Mouse (Mus musculus) embryonic facial prominence, embryonic 14.5 days (tissue): ENCODE measurements around the gene Rnd1. TPM values are rescaled to one million over a fixed set of nuclear protein-coding genes. Genes with fewer than 3 reads are reported as not detected.

ENCODE experiments used
- ATAC-seq: fragments of 200-750 bp; cut with Nextera tagmentation; 2 replicates; pipeline ENCODE4 v1.8.0; 2017; ENCODE audit warnings: low read depth, moderate number of reproducible peaks, moderate TSS enrichment
- DNase-seq: peaks from one replicate; pipeline ENCODE4 v3.0.0-alpha.2; 2015; ENCODE audit warnings: low spot score
- H3K27ac ChIP-seq: fragments of 300-500 bp; sonication (generic); replicated peaks from 2 replicates; pipeline ENCODE4 v1.5.1; 2014; ENCODE audit warnings: low read depth, mild to moderate bottlenecking, low read length, moderate library complexity
- H3K27me3 ChIP-seq: fragments of 300-500 bp; sonication (generic); replicated peaks from 2 replicates; pipeline ENCODE4 v1.6.1; 2014; ENCODE audit warnings: low read length; ENCODE audit not compliant: control insufficient read depth, insufficient read depth
- H3K36me3 ChIP-seq: fragments of 300-500 bp; sonication (generic); 2 replicates; pipeline ENCODE4 v1.6.1; 2014; ENCODE audit warnings: low read length, mixed read lengths; ENCODE audit not compliant: control insufficient read depth, insufficient read depth
- H3K4me1 ChIP-seq: fragments of 300-500 bp; sonication (generic); 2 replicates; pipeline ENCODE4 v1.6.1; 2014; ENCODE audit warnings: antibody characterized with exemption, low read length; ENCODE audit not compliant: control insufficient read depth, insufficient read depth
- H3K4me2 ChIP-seq: fragments of 300-500 bp; sonication (generic); 2 replicates; pipeline ENCODE4 v1.6.1; 2014; ENCODE audit warnings: low read depth, mild to moderate bottlenecking, low read length, moderate library complexity, mixed read lengths
- H3K4me3 ChIP-seq: fragments of 300-500 bp; sonication (generic); 2 replicates; pipeline ENCODE4 v1.5.1; 2014; ENCODE audit warnings: low read depth, mild to moderate bottlenecking, low read length
- H3K9ac ChIP-seq: fragments of 300-500 bp; sonication (generic); 2 replicates; pipeline ENCODE4 v1.6.1; 2014; ENCODE audit warnings: low read depth, mild to moderate bottlenecking, low read length, moderate library complexity, mixed read lengths
- H3K9me3 ChIP-seq: fragments of 300-500 bp; sonication (generic); 2 replicates; pipeline ENCODE4 v1.6.1; 2016; ENCODE audit warnings: low read length; ENCODE audit not compliant: control insufficient read depth
- WGBS: fragments of 180-500 bp; shearing (Covaris S2); extraction: QIAGEN DNeasy Blood & Tissue Kit; methylation state at CpG from one replicate; pipeline ENCODE4 v1.1.7; 2014; 5-methylcytosine and 5-hydroxymethylcytosine counted together
- polyA plus RNA-seq: library from polyadenylated mRNA; unstranded; fragments of >200 nt; fragmentation: Nextera tagmentation; extraction: Ambion mirVana; gene quantifications from 2 replicates; pipeline ENCODE4 v1.2.1, GENCODE M21; 2014

Rnd1 gene
- polyA plus RNA-seq, 1 experiment from 2014 or later = 0.42 TPM

GRCm38 (mm10) chr15:98640157-98640556, 37.1 kb downstream of the Rnd1 start:
- DNase-seq = no peak
- H3K9me3 ChIP-seq = no peaks in the 10 kb centered on the region
- ATAC-seq = no peak
- no peaks in the 10 kb centered on the region for H3K27me3 ChIP-seq
- no peak overlapping the region for H3K27ac ChIP-seq
- H3K4me2 ChIP-seq = no peak overlapping the region
- 36% methylated on average over 8 of the region's 8 CpGs for WGBS
- H3K4me1 ChIP-seq = peaks cover 17% of the 10 kb centered on the region
- peaks cover 56% of the 10 kb centered on the region for H3K36me3 ChIP-seq
- no peak overlapping the region for H3K9ac ChIP-seq
- H3K4me3 ChIP-seq = no peak overlapping the region

DNA sequence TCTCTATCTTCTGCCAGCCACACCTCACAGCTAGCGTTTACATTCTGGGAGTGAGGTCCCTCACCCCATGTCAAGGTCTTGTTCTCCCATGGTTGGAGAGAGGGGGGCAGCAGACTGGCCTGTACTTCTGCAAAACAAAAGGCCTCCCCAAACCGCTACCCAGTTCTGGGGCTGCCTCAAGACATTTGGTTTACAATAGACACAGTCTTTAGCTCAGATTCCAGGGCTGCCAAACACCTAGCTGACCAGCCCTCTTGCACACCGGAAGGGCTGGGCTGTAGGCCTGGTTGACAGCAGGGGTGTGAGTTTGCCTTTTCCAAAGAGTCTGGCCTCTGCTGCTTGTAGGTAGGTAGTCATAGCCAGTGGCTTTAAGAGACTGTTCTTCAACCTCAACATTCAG, 40.1 kb downstream of the Rnd1 start:
- DNase-seq = no peak
- no peak overlapping the region for H3K4me3 ChIP-seq
- no peak overlapping the region for H3K9ac ChIP-seq
- 35% methylated on average over 3 of the region's 3 CpGs for WGBS
- ATAC-seq = no peak
- peaks cover 16% of the 10 kb centered on the region; the same call in 1 of the 2 replicates for H3K27me3 ChIP-seq
- H3K4me1 ChIP-seq = peaks cover 30% of the 10 kb centered on the region
- H3K9me3 ChIP-seq = no peaks in the 10 kb centered on the region
- peaks cover 31% of the 10 kb centered on the region for H3K36me3 ChIP-seq
- no peak overlapping the region for H3K27ac ChIP-seq
- no peak overlapping the region; the same call in 1 of the 2 replicates for H3K4me2 ChIP-seq

GRCm38 (mm10) chr15:98636517-98636916, 40.7 kb downstream of the Rnd1 start:
- no peak overlapping the region for H3K27ac ChIP-seq
- peak overlapping the region; percentile 97 for H3K4me2 ChIP-seq
- ATAC-seq (no peak), DNase-seq (no peak)
- WGBS = 42% methylated on average over 5 of the region's 5 CpGs
- H3K4me1 ChIP-seq = peaks cover 32% of the 10 kb centered on the region
- H3K27me3 ChIP-seq = peaks cover 16% of the 10 kb centered on the region; the same call in 1 of the 2 replicates
- peak overlapping the region; percentile 79 for H3K9ac ChIP-seq
- no peaks in the 10 kb centered on the region for H3K9me3 ChIP-seq
- H3K36me3 ChIP-seq = peaks cover 25% of the 10 kb centered on the region
- H3K4me3 ChIP-seq = peak overlapping the region; percentile 80; the same call in 1 of the 2 replicates

DNA sequence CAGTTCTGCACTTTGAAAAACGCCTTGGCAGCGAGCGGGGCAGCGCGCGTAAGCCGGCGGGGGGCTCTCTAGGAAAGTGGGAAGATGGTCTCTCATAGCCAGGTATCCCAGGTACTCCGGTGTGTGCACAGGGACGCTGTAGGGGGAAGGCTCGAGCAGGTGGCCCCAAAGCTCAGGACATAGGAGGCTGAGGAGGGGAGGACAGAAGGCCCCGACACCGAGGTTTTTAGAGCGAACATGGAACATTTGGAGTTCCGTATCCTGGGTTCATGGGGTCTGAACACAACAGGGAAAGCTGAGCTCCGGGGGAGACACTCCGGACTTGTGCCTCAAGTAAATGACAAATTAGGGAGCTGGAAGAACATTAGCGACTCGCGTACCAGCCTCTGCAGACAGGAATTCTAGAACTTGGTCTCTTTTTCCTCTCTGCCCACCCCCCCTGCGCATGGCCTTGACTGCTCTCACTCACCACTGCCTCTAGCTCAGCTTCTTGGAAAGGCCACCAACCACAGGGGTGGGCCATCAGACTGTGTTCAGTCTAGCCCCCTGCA, 41.9 kb downstream of the Rnd1 start:
- Histone ChIP-seq H3K9ac (peak overlapping the region; percentile 79), H3K36me3 (peaks cover 14% of the 10 kb centered on the region; the same call in 1 of the 2 replicates), H3K27ac (peak overlapping the region; percentile 86), H3K4me1 (peaks cover 36% of the 10 kb centered on the region), H3K27me3 (peaks cover 20% of the 10 kb centered on the region; the same call in 1 of the 2 replicates), H3K4me2 (peak overlapping the region; percentile 97), H3K4me3 (peak overlapping the region; percentile 80), H3K9me3 (no peaks in the 10 kb centered on the region)
- DNase-seq = no peak
- ATAC-seq = peak; percentile 1; the same call in 1 of the 2 replicates
- WGBS = 1% methylated on average over 21 of the region's 21 CpGs

DNA sequence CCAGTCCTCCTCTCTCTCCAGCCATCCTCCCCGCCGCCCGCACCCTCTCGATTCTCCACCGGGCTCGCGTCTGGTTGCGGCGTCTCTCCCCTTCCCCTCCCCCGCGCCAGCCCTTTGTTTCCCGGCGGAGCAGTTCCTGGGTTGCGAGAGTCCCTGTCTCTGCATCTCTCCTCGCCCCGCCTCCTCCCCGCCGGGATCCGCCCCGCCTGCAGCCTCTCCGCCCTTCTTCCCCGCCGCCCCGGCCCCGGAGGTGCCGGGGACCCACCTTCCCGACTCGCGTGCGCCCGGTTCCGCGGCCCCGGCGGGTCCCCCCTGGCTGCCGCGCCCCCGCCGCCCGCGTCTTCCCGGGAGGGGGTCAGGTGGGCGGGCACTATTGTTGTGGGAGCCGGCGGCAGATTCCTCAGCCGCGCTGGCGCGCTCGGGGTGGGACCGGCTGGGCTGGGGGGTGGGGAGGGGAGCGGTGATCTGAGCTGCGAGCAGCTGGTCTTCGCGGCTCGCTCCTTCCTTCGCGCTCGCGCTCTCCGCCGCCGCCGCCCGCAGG, 42.6 kb downstream of the Rnd1 start:
- peak; percentile 91 for DNase-seq

GRCm38 (mm10) chr15:98633822-98634470, 43.3 kb downstream of the Rnd1 start:
- Histone ChIP-seq H3K27me3 (peaks cover 29% of the 10 kb centered on the region; the same call in 1 of the 2 replicates), H3K36me3 (0 out of 2 replicates have a peak, but pooled peaks cover 3% of the 10 kb centered on the region), H3K4me1 (peaks cover 37% of the 10 kb centered on the region), H3K4me2 (peak overlapping the region; percentile 97), H3K9me3 (no peaks in the 10 kb centered on the region), H3K4me3 (peak overlapping the region; percentile 80), H3K9ac (peak overlapping the region; percentile 79), H3K27ac (peak overlapping the region; percentile 86)
- no peak for DNase-seq
- WGBS = 1% methylated on average over 24 of the region's 25 CpGs
- peak; percentile 6; the same call in 1 of the 2 replicates for ATAC-seq

More for the DNA sequence above, 42.6 kb downstream of the Rnd1 start:
- peak overlapping the region; percentile 79 for H3K9ac ChIP-seq
- H3K9me3 ChIP-seq = no peaks in the 10 kb centered on the region
- ATAC-seq = peak; percentile 75
- H3K4me2 ChIP-seq = peak overlapping the region; percentile 97
- H3K27me3 ChIP-seq = peaks cover 26% of the 10 kb centered on the region; the same call in 1 of the 2 replicates
- 2% methylated on average over 46 of the region's 65 CpGs for WGBS
- H3K27ac ChIP-seq = peak overlapping the region; percentile 86
- H3K36me3 ChIP-seq = peaks cover 6% of the 10 kb centered on the region; the same call in 1 of the 2 replicates
- peaks cover 36% of the 10 kb centered on the region for H3K4me1 ChIP-seq
- peak overlapping the region; percentile 80 for H3K4me3 ChIP-seq

DNA sequence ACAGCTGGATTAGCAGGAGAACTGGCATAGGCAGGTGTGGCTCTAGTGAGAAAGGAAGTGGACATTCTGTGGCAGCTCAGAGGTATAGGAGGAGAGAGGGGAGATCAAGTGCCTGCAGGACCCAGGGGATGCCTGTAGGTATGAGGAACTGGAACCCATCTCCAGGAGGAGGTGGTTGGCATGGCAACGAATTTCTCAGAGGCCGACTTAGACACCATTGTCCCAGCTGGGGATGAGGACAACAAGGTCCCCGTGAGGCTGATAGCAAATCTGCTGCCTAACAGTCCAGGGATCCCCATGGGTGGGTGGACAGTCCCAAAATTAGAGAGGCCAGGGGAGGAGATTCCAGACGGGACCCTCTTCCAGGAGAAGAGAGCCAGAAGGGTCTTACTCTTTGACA, 44.3 kb downstream of the Rnd1 start:
- Histone ChIP-seq H3K9ac (peak overlapping the region; percentile 58), H3K36me3 (0 out of 2 replicates have a peak, but pooled peaks cover 3% of the 10 kb centered on the region), H3K9me3 (no peaks in the 10 kb centered on the region), H3K4me2 (peak overlapping the region; percentile 97), H3K27me3 (peaks cover 29% of the 10 kb centered on the region; the same call in 1 of the 2 replicates), H3K27ac (no peak overlapping the region; the same call in 1 of the 2 replicates), H3K4me3 (peak overlapping the region; percentile 80), H3K4me1 (peaks cover 44% of the 10 kb centered on the region)
- ATAC-seq (no peak), DNase-seq (no peak)
- WGBS = 1% methylated on average over 4 of the region's 4 CpGs

DNA sequence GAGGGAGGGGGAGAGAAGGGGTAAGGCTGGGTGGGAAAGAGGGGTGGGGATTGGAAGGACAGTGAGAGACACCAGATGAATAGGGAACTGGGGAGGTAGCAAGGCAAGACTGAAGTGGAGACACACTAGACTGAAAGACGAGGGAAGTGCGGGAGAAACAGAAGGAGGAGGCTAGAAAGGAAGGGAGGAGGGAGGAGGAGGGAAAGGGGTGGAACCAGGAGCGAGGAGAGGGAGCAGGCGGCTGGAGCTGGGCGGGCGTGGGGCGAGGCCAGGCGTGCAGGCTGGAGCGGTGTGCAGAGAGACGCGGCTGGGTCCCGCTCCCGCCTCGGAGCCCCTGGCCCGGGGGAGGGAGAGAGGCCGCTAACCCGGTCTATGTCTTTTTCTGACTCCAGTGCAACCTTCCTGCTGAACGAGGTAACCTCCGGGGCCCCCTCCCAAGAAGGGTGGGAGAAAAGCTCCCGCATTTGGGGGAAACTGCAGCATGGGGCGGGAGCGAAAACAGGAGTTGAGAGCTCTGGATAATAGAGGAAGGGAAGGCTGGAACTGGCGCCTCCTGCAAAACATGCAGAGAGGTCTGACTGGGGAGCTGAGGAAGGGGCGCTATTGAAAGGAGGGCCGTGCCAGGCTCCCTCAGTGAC, 45.0 kb downstream of the Rnd1 start:
- peak overlapping the region; percentile 58 for H3K9ac ChIP-seq
- H3K4me3 ChIP-seq = peak overlapping the region; percentile 80
- ATAC-seq (peak; percentile 78), DNase-seq (peak; percentile 92)
- H3K9me3 ChIP-seq = no peaks in the 10 kb centered on the region
- peaks cover 44% of the 10 kb centered on the region for H3K4me1 ChIP-seq
- WGBS = 1% methylated on average over 23 of the region's 25 CpGs
- H3K4me2 ChIP-seq = peak overlapping the region; percentile 97
- H3K27ac ChIP-seq = peak overlapping the region; percentile 28
- no peaks in the 10 kb centered on the region for H3K36me3 ChIP-seq
- H3K27me3 ChIP-seq = peaks cover 29% of the 10 kb centered on the region; the same call in 1 of the 2 replicates
